ENCODE assay signal across 1 mouse cellular context in the genomic region with DNA sequence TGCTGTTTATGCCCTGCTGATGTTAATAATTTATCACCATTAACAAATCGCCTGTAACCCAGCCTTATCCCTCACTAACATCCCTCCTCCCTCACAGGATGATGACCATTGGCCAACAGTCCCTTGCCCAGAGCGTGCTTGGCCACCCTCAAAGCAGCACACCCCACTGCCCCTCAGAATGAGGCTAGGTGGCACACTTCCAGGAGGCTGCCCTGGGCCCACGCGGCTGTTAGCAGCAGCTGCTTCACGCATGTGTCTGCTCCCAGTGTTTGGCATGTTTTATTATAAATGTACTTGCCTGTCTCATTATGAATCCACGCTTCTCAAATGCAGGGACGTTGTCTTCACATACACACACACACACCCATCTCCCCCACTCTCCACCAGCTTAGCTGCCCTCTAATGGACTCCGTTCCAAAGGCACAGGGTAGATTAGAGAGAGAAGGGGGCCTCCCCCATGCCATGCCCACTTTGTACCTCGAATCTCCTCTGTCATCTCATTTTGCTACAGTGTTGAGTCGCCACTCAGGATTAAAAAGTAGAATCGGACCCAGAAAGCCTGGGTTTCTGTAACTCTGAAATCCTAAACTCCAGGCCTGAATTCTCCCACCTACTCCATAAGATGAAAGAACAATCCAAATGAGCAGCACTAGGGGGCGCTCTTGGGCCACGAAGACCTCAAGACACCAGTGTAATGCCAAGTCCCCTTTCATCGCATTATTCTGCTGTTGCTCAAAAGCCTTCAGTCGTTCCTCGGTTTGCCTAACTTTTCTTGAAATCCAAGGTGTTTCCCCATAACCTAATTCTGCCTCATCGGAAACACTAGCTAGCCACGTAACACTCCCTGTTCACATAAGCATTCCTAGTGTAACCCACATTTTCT.
TF ChIP-seq lines count a peak whose summit lies in the region.

No protein-coding gene starts in this region.

TF ChIP-seq in MEL, 35 proteins besides CTCF, POLR2A, EP300 and RAD21:
- no peak for TF ChIP-seq MAFK (IDR thresholded peaks at IDR 0.05; ENCODE audit: borderline replicate concordance, low read depth, low read length)
- TF ChIP-seq TCF12 (IDR thresholded peaks at IDR 0.05; ENCODE audit: low read depth, low read length), result no peak
- TF ChIP-seq ZKSCAN1 (IDR thresholded peaks at IDR 0.05; ENCODE audit: low read depth, low read length), result no peak
- no peak for TF ChIP-seq GATA1 (IDR thresholded peaks at IDR 0.05; ENCODE audit: low read depth, low read length)
- TF ChIP-seq MXI1 (IDR thresholded peaks at IDR 0.05; ENCODE audit: low read depth, low read length), result peak; percentile 61; the same call in 1 of the 2 replicates
- TF ChIP-seq MEF2A (IDR thresholded peaks at IDR 0.05; ENCODE audit: extremely low read depth, insufficient replicate concordance, low read depth, low read length, poor library complexity, severe bottlenecking), result no peak
- TF ChIP-seq ELF1 (IDR thresholded peaks at IDR 0.05; ENCODE audit: low read depth, low read length), result no peak
- TF ChIP-seq ZC3H11A (IDR thresholded peaks at IDR 0.05; ENCODE audit: low read depth, low read length), result peak; percentile 84
- TF ChIP-seq GABPA (IDR thresholded peaks at IDR 0.05; ENCODE audit: low read depth, low read length), result no peak
- TF ChIP-seq KAT2A (conservative IDR thresholded peaks at IDR 0.05; ENCODE audit: low read depth, low read length), result no peak
- no peak for TF ChIP-seq TBP (IDR thresholded peaks at IDR 0.05; ENCODE audit: low read depth, low read length)
- TF ChIP-seq HCFC1 (IDR thresholded peaks at IDR 0.05; ENCODE audit: low read depth, low read length), result no peak
- TF ChIP-seq MAX (IDR thresholded peaks at IDR 0.05; ENCODE audit: low read length), result no peak
- TF ChIP-seq ZNF384 (IDR thresholded peaks at IDR 0.05; ENCODE audit: low read depth, low read length), result peak; percentile 38
- peak; percentile 86 for TF ChIP-seq SMC3 (IDR thresholded peaks at IDR 0.05; ENCODE audit: low read depth, low read length)
- TF ChIP-seq POLR2AphosphoS5 (IDR thresholded peaks at IDR 0.05; ENCODE audit: borderline replicate concordance, low read depth, low read length), result no peak
- no peak for TF ChIP-seq E2F4 (IDR thresholded peaks at IDR 0.05; ENCODE audit: borderline replicate concordance, low read depth, low read length)
- no peak for TF ChIP-seq RCOR1 (IDR thresholded peaks at IDR 0.05; ENCODE audit: low read depth, low read length)
- TF ChIP-seq UBTF (IDR thresholded peaks at IDR 0.05; ENCODE audit: borderline replicate concordance, insufficient read depth, low read depth, low read length), result no peak
- TF ChIP-seq SIN3A (IDR thresholded peaks at IDR 0.05; ENCODE audit: low read length), result peak; percentile 58; the same call in 1 of the 2 replicates
- no peak for TF ChIP-seq ETS1 (IDR thresholded peaks at IDR 0.05; ENCODE audit: low read depth, low read length)
- no peak for TF ChIP-seq MYC (IDR thresholded peaks at IDR 0.05; ENCODE audit: low read depth, low read length)
- no peak for TF ChIP-seq NRF1 (IDR thresholded peaks at IDR 0.05; ENCODE audit: insufficient read depth, low read depth, low read length, poor library complexity, severe bottlenecking)
- TF ChIP-seq MYB (IDR thresholded peaks at IDR 0.05; ENCODE audit: low read depth, low read length), result no peak
- TF ChIP-seq USF1 (IDR thresholded peaks at IDR 0.05; ENCODE audit: low read depth, low read length), result no peak
- TF ChIP-seq POLR2AphosphoS2 (IDR thresholded peaks at IDR 0.05; ENCODE audit: low read length), result no peak
- no peak for TF ChIP-seq CHD1 (IDR thresholded peaks at IDR 0.05; ENCODE audit: low read depth, low read length)
- no peak for TF ChIP-seq TAL1 (IDR thresholded peaks at IDR 0.05; ENCODE audit: low read length)
- TF ChIP-seq BHLHE40 (IDR thresholded peaks at IDR 0.05; ENCODE audit: borderline replicate concordance, low read depth, low read length), result peak; percentile 39; the same call in 1 of the 2 replicates
- no peak for TF ChIP-seq USF2 (IDR thresholded peaks at IDR 0.05; ENCODE audit: borderline replicate concordance in 1 of 2, insufficient read depth in 1 of 2, low read depth in 1 of 2, low read length in 2 of 2)
- no peak for TF ChIP-seq CHD2 (IDR thresholded peaks at IDR 0.05; ENCODE audit: low read length)
- peak; percentile 32; the same call in 1 of the 2 replicates for TF ChIP-seq JUND (IDR thresholded peaks at IDR 0.05; ENCODE audit: low read depth, low read length)
- 0 out of 2 replicates have a peak, but pooled peaks have one; percentile 51 for TF ChIP-seq MAZ (IDR thresholded peaks at IDR 0.05; ENCODE audit: low read depth, low read length)
- TF ChIP-seq NELFE (IDR thresholded peaks at IDR 0.05; ENCODE audit: low read depth, low read length), result 0 out of 2 replicates have a peak, but pooled peaks have one; percentile 22
- TF ChIP-seq ZMIZ1 (IDR thresholded peaks at IDR 0.05; ENCODE audit: low read depth, low read length), result no peak
